Mouse (Mus musculus) limb, embryonic 13.5 days (tissue): ENCODE data around the gene Slc51a. TPM values are rescaled to one million over a fixed set of nuclear protein-coding genes. Genes with fewer than 3 reads are reported as not detected.
A peak's percentile ranks its signal among the peaks of the same experiment; 100 is the strongest.

Experiments
- ATAC-seq: fragments of 200-750 bp; cut with Nextera tagmentation; 2 replicates; pipeline ENCODE4 v1.8.0; 2017; ENCODE audit warnings: low read depth, moderate number of reproducible peaks, moderate TSS enrichment; ENCODE audit not compliant: low FRiP score
- H3K27ac ChIP-seq: fragments of 300-500 bp; sonication (generic); 2 replicates; pipeline ENCODE4 v1.5.1; 2015; ENCODE audit warnings: inconsistent platforms, mild to moderate bottlenecking, moderate library complexity
- H3K27me3 ChIP-seq: fragments of 300-500 bp; sonication (generic); 2 replicates; pipeline ENCODE4 v1.6.1; 2015; ENCODE audit warnings: mild to moderate bottlenecking, inconsistent platforms
- H3K36me3 ChIP-seq: fragments of 300-500 bp; sonication (generic); 2 replicates; pipeline ENCODE4 v1.6.1; 2015; ENCODE audit warnings: inconsistent platforms, mild to moderate bottlenecking, moderate library complexity
- H3K4me1 ChIP-seq: fragments of 300-500 bp; sonication (generic); 2 replicates; pipeline ENCODE4 v1.6.1; 2015; ENCODE audit warnings: inconsistent platforms
- H3K4me2 ChIP-seq: fragments of 300-500 bp; sonication (generic); replicated peaks from 2 replicates; pipeline ENCODE4 v1.6.1; 2015; ENCODE audit warnings: inconsistent platforms, mild to moderate bottlenecking, moderate library complexity
- H3K4me3 ChIP-seq: fragments of 300-500 bp; sonication (generic); 2 replicates; pipeline ENCODE4 v1.5.1; 2015; ENCODE audit warnings: moderate library complexity, mild to moderate bottlenecking, inconsistent platforms
- H3K9ac ChIP-seq: fragments of 300-500 bp; sonication (generic); 2 replicates; pipeline ENCODE4 v1.6.1; 2015; ENCODE audit warnings: mild to moderate bottlenecking, inconsistent platforms
- H3K9me3 ChIP-seq: fragments of 300-500 bp; sonication (generic); 2 replicates; pipeline ENCODE4 v1.6.1; 2016; ENCODE audit warnings: inconsistent platforms
- WGBS: fragments of 180-500 bp; shearing (Covaris S2); methylation state at CpG from one replicate; pipeline ENCODE4 v1.1.7; 2015; 5-methylcytosine and 5-hydroxymethylcytosine counted together
- polyA plus RNA-seq: library from polyadenylated mRNA; unstranded; fragments of >200 nt; fragmentation: Nextera tagmentation; extraction: Ambion mirVana; gene quantifications from 2 replicates; pipeline ENCODE4 v1.2.1, GENCODE M21; 2015

Slc51a gene
- polyA plus RNA-seq, result 0.46 and 0.56 TPM in 2 replicates

GRCm38 (mm10) chr16:32487234-32488111 lies at the start of gene Slc51a:
Gene Slc51a, minus strand, starts transcription at chr16:32487879.
- H3K27me3 ChIP-seq, result no peaks in the 10 kb centered on the region
- H3K9me3 ChIP-seq, result no peaks in the 10 kb centered on the region
- WGBS, result 48% methylated on average over 15 of the region's 15 CpGs
- no peak for ATAC-seq
- H3K9ac ChIP-seq, result no peak within 1 kb of the TSS
- H3K4me1 ChIP-seq, result 0 out of 2 replicates have a peak, but pooled peaks cover 6% of the 10 kb centered on the region
- no peak within 1 kb of the TSS for H3K27ac ChIP-seq
- no peaks in the 10 kb centered on the region for H3K36me3 ChIP-seq
- no peak within 1 kb of the TSS for H3K4me3 ChIP-seq
- H3K4me2 ChIP-seq, result no peak within 1 kb of the TSS

- Histone ChIP-seq H3K4me3 (no peak overlapping the region), H3K27ac (no peak overlapping the region; the same call in 1 of the 2 replicates), H3K27me3 (no peaks in the 10 kb centered on the region), H3K4me1 (peaks cover 42% of the 10 kb centered on the region), H3K9ac (no peak overlapping the region), H3K4me2 (no peak overlapping the region), H3K36me3 (no peaks in the 10 kb centered on the region), H3K9me3 (no peaks in the 10 kb centered on the region)
- no peak for ATAC-seq
- 30% methylated on average over 5 of the region's 5 CpGs for WGBS
These were observed 47.6 kb upstream of the Slc51a start for GRCm38 (mm10) chr16:32535157-32535751.

- ATAC-seq, result no peak
- Histone ChIP-seq H3K4me3 (no peak overlapping the region), H3K4me2 (no peak overlapping the region), H3K27ac (no peak overlapping the region), H3K9me3 (no peaks in the 10 kb centered on the region), H3K4me1 (peaks cover 32% of the 10 kb centered on the region), H3K27me3 (no peaks in the 10 kb centered on the region), H3K36me3 (no peaks in the 10 kb centered on the region), H3K9ac (no peak overlapping the region)
- 58% methylated on average over 18 of the region's 18 CpGs for WGBS
These were observed 45.5 kb upstream of the Slc51a start for GRCm38 (mm10) chr16:32532878-32533826.

- Histone ChIP-seq H3K4me2 (no peak overlapping the region), H3K27ac (no peak overlapping the region), H3K36me3 (no peaks in the 10 kb centered on the region), H3K4me3 (no peak overlapping the region), H3K4me1 (0 out of 2 replicates have a peak, but pooled peaks cover 3% of the 10 kb centered on the region), H3K9ac (no peak overlapping the region), H3K9me3 (no peaks in the 10 kb centered on the region), H3K27me3 (no peaks in the 10 kb centered on the region)
- WGBS, result 65% methylated on average over 7 of the region's 7 CpGs
- ATAC-seq, result no peak
These were observed 39.2 kb upstream of the Slc51a start for GRCm38 (mm10) chr16:32526906-32527305.

GRCm38 (mm10) chr16:32524244-32524615 lies 36.6 kb upstream of the Slc51a start:
- Histone ChIP-seq H3K36me3 (no peaks in the 10 kb centered on the region), H3K9me3 (no peaks in the 10 kb centered on the region), H3K4me2 (no peak overlapping the region), H3K4me3 (no peak overlapping the region), H3K4me1 (peaks cover 13% of the 10 kb centered on the region; the same call in 1 of the 2 replicates), H3K27me3 (no peaks in the 10 kb centered on the region), H3K9ac (no peak overlapping the region), H3K27ac (peak overlapping the region; percentile 22; the same call in 1 of the 2 replicates)
- 72% methylated on average over 5 of the region's 5 CpGs for WGBS
- ATAC-seq, result no peak

- peaks cover 13% of the 10 kb centered on the region; the same call in 1 of the 2 replicates for H3K4me1 ChIP-seq
- no peaks in the 10 kb centered on the region for H3K36me3 ChIP-seq
- no peak overlapping the region for H3K4me2 ChIP-seq
- ATAC-seq, result no peak
- H3K27me3 ChIP-seq, result no peaks in the 10 kb centered on the region
- 63% methylated on average over 8 of the region's 8 CpGs for WGBS
- no peaks in the 10 kb centered on the region for H3K9me3 ChIP-seq
- no peak overlapping the region for H3K4me3 ChIP-seq
- no peak overlapping the region for H3K9ac ChIP-seq
- H3K27ac ChIP-seq, result no peak overlapping the region
These were observed 36.0 kb upstream of the Slc51a start for GRCm38 (mm10) chr16:32523462-32524243.

- Histone ChIP-seq H3K4me2 (no peak overlapping the region), H3K27ac (no peak overlapping the region), H3K36me3 (no peaks in the 10 kb centered on the region), H3K9me3 (no peaks in the 10 kb centered on the region), H3K9ac (no peak overlapping the region), H3K4me1 (peaks cover 13% of the 10 kb centered on the region; the same call in 1 of the 2 replicates), H3K27me3 (no peaks in the 10 kb centered on the region), H3K4me3 (no peak overlapping the region)
- WGBS, result 52% methylated on average over 6 of the region's 6 CpGs
- no peak for ATAC-seq
These were observed 35.0 kb upstream of the Slc51a start for GRCm38 (mm10) chr16:32522578-32523194.

GRCm38 (mm10) chr16:32520372-32520748 lies 32.7 kb upstream of the Slc51a start:
- Histone ChIP-seq H3K27me3 (no peaks in the 10 kb centered on the region), H3K9ac (no peak overlapping the region), H3K4me2 (no peak overlapping the region), H3K9me3 (no peaks in the 10 kb centered on the region), H3K4me3 (no peak overlapping the region), H3K4me1 (peaks cover 33% of the 10 kb centered on the region), H3K36me3 (no peaks in the 10 kb centered on the region), H3K27ac (no peak overlapping the region)
- WGBS, result 39% methylated on average over 9 of the region's 9 CpGs
- ATAC-seq, result no peak

- 76% methylated on average over 15 of the region's 15 CpGs for WGBS
- no peak overlapping the region for H3K9ac ChIP-seq
These were observed 32.1 kb upstream of the Slc51a start for GRCm38 (mm10) chr16:32519656-32520371.

GRCm38 (mm10) chr16:32517785-32518481 lies 30.3 kb upstream of the Slc51a start:
- ATAC-seq, result no peak
- 80% methylated on average over 12 of the region's 12 CpGs for WGBS

More at GRCm38 (mm10) chr16:32519656-32520371, 32.1 kb upstream of the Slc51a start:
- no peaks in the 10 kb centered on the region for H3K9me3 ChIP-seq
- no peak overlapping the region for H3K4me2 ChIP-seq
- no peak overlapping the region for H3K4me3 ChIP-seq
- ATAC-seq, result no peak
- no peaks in the 10 kb centered on the region for H3K36me3 ChIP-seq
- peaks cover 37% of the 10 kb centered on the region for H3K4me1 ChIP-seq
- no peak overlapping the region for H3K27ac ChIP-seq
- H3K27me3 ChIP-seq, result no peaks in the 10 kb centered on the region

More at GRCm38 (mm10) chr16:32517785-32518481, 30.3 kb upstream of the Slc51a start:
- H3K27me3 ChIP-seq, result no peaks in the 10 kb centered on the region
- H3K4me2 ChIP-seq, result no peak overlapping the region
- no peak overlapping the region for H3K4me3 ChIP-seq
- H3K27ac ChIP-seq, result no peak overlapping the region
- no peak overlapping the region for H3K9ac ChIP-seq
- no peaks in the 10 kb centered on the region for H3K36me3 ChIP-seq
- no peaks in the 10 kb centered on the region for H3K9me3 ChIP-seq
- peaks cover 44% of the 10 kb centered on the region for H3K4me1 ChIP-seq
